Mouse (Mus musculus) testis, adult 2 months (tissue): Measurements from ENCODE around the gene Nek2.

Experiments
- CTCF ChIP-seq: fragments of 200-500 bp; IDR thresholded peaks from 2 replicates; pipeline ENCODE4 v1.5.1; 2012; ENCODE audit warnings: low read depth, mild to moderate bottlenecking, inconsistent platforms, low read length, moderate library complexity; ENCODE audit not compliant: control insufficient read depth, insufficient read depth, insufficient replicate concordance
- POLR2A ChIP-seq: fragments of 200-500 bp; IDR thresholded peaks from 2 replicates; pipeline ENCODE4 v1.6.1; 2012; ENCODE audit warnings: low read depth, mild to moderate bottlenecking, inconsistent platforms, low read length, moderate library complexity; ENCODE audit not compliant: control insufficient read depth

DNA sequence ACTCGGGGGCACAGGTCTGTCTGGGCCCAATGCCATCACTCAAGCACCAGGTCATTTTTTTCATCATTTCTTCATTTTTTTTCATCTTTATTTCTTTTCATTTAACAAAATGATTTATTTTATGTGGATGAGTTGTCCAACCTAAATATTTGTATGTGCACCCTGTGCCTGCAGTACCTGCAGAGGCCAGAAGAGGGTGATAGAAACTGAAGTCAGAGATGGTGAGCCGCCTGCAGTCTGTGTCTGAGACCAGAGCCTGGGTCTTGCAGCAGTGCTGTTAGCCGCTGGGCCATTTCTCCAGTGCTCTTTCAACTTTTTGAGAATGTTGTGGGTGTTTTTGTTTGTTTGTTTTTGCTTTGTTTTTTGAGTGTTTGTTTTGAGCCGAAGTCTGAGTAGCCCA, 14.5 kb upstream of the Nek2 start:
- TF ChIP-seq CTCF (no peak; the same call in 1 of the 2 replicates), POLR2A (no peak)
